Comparison of ENCODE assay signal across 12 mouse cellular contexts in the genomic region with DNA sequence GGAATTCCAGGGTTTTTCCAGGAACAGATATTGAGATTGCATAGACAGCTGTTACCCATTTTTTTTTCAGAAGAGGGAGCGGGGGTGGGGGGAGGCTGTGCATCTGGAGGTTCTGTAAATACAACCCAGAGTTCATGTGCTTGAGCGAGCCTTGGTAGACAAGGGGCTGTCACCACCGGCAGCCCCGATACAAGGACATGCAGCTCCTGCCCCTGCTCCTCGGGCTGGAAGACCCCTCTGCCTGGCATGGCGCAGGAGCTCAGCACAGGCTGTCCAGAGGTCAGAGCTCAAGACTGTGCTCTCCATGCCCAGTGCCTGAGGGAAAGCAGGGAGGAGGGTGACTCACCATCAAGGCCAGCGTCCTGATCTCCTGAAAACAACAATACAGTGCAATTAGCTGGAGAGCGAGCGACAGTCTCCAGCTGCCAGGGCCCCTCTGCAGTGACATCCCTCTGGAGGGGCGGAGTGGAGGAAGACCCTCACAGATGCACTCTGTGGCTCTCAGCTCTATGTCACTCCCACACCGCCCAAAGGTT.
A peak's percentile ranks its signal among the peaks of the same experiment; 100 is the strongest.
DNase-seq lines count a peak whose midpoint lies in the region; ATAC-seq and TF ChIP-seq lines count a peak whose summit lies in the region.
"Had no signal": no experiment of that assay in that cellular context is flagged by ENCODE, and none has a peak within 500 bp of the region (broad histone marks: within the 10 kb centered on the region; RNA-seq: fewer than 3 reads in every experiment).

No protein-coding gene starts in this region.

- H3K4me2 ChIP-seq in kidney, postnatal 0 days (ENCODE audit: low read length): no peak overlapping the region
- no peak overlapping the region for H3K4me2 ChIP-seq in limb, embryonic 13.5 days (replicated peaks)
- no peak overlapping the region for H3K4me2 ChIP-seq in forebrain, embryonic 12.5 days

- no peak overlapping the region for H3K9ac ChIP-seq in kidney, postnatal 0 days (ENCODE audit: low read depth, low read length)
- H3K9ac ChIP-seq in limb, embryonic 13.5 days: no peak overlapping the region
- H3K9ac ChIP-seq in forebrain, embryonic 12.5 days: no peak overlapping the region
- H3K9ac ChIP-seq: forebrain, postnatal 0 days had no signal

- H3K27ac ChIP-seq in kidney, postnatal 0 days: no peak overlapping the region; the same call in 1 of the 2 replicates
- peak overlapping the region; percentile 28; the same call in 1 of the 2 replicates for H3K27ac ChIP-seq in limb, embryonic 13.5 days
- H3K27ac ChIP-seq in forebrain, embryonic 12.5 days: no peak overlapping the region

- no peaks in the 10 kb centered on the region for H3K36me3 ChIP-seq in kidney, postnatal 0 days (ENCODE audit: insufficient read depth, low read length)
- peaks cover 25% of the 10 kb centered on the region for H3K36me3 ChIP-seq in limb, embryonic 13.5 days
- no peaks in the 10 kb centered on the region for H3K36me3 ChIP-seq in forebrain, embryonic 12.5 days (replicated peaks)

- 32% methylated on average over 11 of the region's 11 CpGs for WGBS in kidney, postnatal 0 days
- WGBS in limb, embryonic 13.5 days: 56% methylated on average over 11 of the region's 11 CpGs
- 69% methylated on average over 11 of the region's 11 CpGs for WGBS in forebrain, embryonic 12.5 days

- H3K4me3 ChIP-seq in kidney, postnatal 0 days (replicated peaks; ENCODE audit: low read depth, low read length): no peak overlapping the region
- no peak overlapping the region for H3K4me3 ChIP-seq in limb, embryonic 13.5 days
- no peak overlapping the region for H3K4me3 ChIP-seq in forebrain, embryonic 12.5 days (replicated peaks)
- H3K4me3 ChIP-seq: myocyte had no signal

- peak; percentile 65; the same call in 1 of the 2 replicates for ATAC-seq in kidney, postnatal 0 days (replicated peaks; ENCODE audit: low FRiP score, low read depth)
- ATAC-seq in limb, embryonic 13.5 days (ENCODE audit: low FRiP score, low read depth): peak; percentile 61
- no peak for ATAC-seq in forebrain, embryonic 12.5 days (ENCODE audit: low FRiP score)
- ATAC-seq: forebrain, postnatal 0 days had no signal

- DNase-seq in kidney, postnatal 0 days (ENCODE audit: low spot score): peak; percentile 68
- no peak for DNase-seq in kidney, postnatal 25 days
- DNase-seq in NIH3T3 (ENCODE audit: low read depth): peak; percentile 27
- DNase-seq in adrenal gland, postnatal 14 days: peak; percentile 64
- DNase-seq in cerebellum, adult 9-11 months: no peak
- no peak for DNase-seq in right cerebral cortex, postnatal 4 days
- DNase-seq: forebrain, postnatal 0 days; kidney, postnatal 14 days; right cerebral cortex, postnatal 25 days had no signal

- no peak for TF ChIP-seq CTCF in kidney, postnatal 0 days (IDR thresholded peaks at IDR 0.05; ENCODE audit: low read depth)

- peaks cover 8% of the 10 kb centered on the region for H3K4me1 ChIP-seq in kidney, postnatal 0 days (replicated peaks; ENCODE audit: insufficient read depth, low read length)
- H3K4me1 ChIP-seq in limb, embryonic 13.5 days: peaks cover 10% of the 10 kb centered on the region; the same call in 1 of the 2 replicates
- H3K4me1 ChIP-seq in forebrain, embryonic 12.5 days: no peaks in the 10 kb centered on the region

- H3K27me3 ChIP-seq in kidney, postnatal 0 days (ENCODE audit: insufficient read depth, low read length): no peaks in the 10 kb centered on the region
- no peaks in the 10 kb centered on the region for H3K27me3 ChIP-seq in limb, embryonic 13.5 days
- no peaks in the 10 kb centered on the region for H3K27me3 ChIP-seq in forebrain, embryonic 12.5 days

- H3K9me3 ChIP-seq in kidney, postnatal 0 days (replicated peaks; ENCODE audit: low read length): peaks cover 7% of the 10 kb centered on the region; the same call in 1 of the 2 replicates
- peaks cover 27% of the 10 kb centered on the region for H3K9me3 ChIP-seq in limb, embryonic 13.5 days
- H3K9me3 ChIP-seq in forebrain, embryonic 12.5 days: peaks cover 32% of the 10 kb centered on the region

Comparison
In these comparisons a context has a peak if more than half of its experiments do, and no peak if none do; other contexts are left out.
1. DNase-seq: peak in kidney, postnatal 0 days (single experiment), NIH3T3 (single experiment) and adrenal gland, postnatal 14 days (single experiment); none in kidney, postnatal 25 days (0 of 2), cerebellum, adult 9-11 months (single experiment) and right cerebral cortex, postnatal 4 days (single experiment).